Mouse (Mus musculus): ENCODE data around the gene Fam19a3. TPM values are rescaled to one million over a fixed set of nuclear protein-coding genes. Genes with fewer than 3 reads are reported as not detected.
"Not testable (repeated sequence)": the region's sequence is repeated elsewhere in the genome, so short reads cannot be mapped to it uniquely, and the experiment has no call there.

The Fam19a3 gene
- polyA plus RNA-seq, 1 experiment from 2014 or later: 0.07 TPM

GRCm38 (mm10) chr3:104773301-104773700 is 8.3 kb downstream of the Fam19a3 start:
- peaks cover 29% of the 10 kb centered on the region for H3K27me3 ChIP-seq (ENCODE audit: control insufficient read depth, insufficient read depth, low read length)
- H3K4me1 ChIP-seq (replicated peaks; ENCODE audit: control insufficient read depth, insufficient read depth, low read length): no peaks in the 10 kb centered on the region
- H3K4me3 ChIP-seq (replicated peaks; ENCODE audit: low read length): no peak overlapping the region
- ATAC-seq (ENCODE audit: low FRiP score): no peak
- H3K4me2 ChIP-seq (replicated peaks): no peak overlapping the region
- no peak overlapping the region for H3K9ac ChIP-seq
- H3K36me3 ChIP-seq (replicated peaks; ENCODE audit: control insufficient read depth, insufficient read depth): no peaks in the 10 kb centered on the region
- no peaks in the 10 kb centered on the region for H3K9me3 ChIP-seq (ENCODE audit: control insufficient read depth, low read length)
- no peak for DNase-seq (ENCODE audit: low spot score)
- WGBS: 81% methylated on average over 7 of the region's 7 CpGs
- H3K27ac ChIP-seq: no peak overlapping the region

- Histone ChIP-seq H3K9me3 (ENCODE audit: control insufficient read depth, low read length) (no peaks in the 10 kb centered on the region), H3K4me1 (replicated peaks; ENCODE audit: control insufficient read depth, insufficient read depth, low read length) (no peaks in the 10 kb centered on the region), H3K27me3 (ENCODE audit: control insufficient read depth, insufficient read depth, low read length) (peaks cover 11% of the 10 kb centered on the region), H3K36me3 (replicated peaks; ENCODE audit: control insufficient read depth, insufficient read depth) (no peaks in the 10 kb centered on the region), H3K27ac (no peak overlapping the region), H3K9ac (no peak overlapping the region), H3K4me3 (replicated peaks; ENCODE audit: low read length) (no peak overlapping the region), H3K4me2 (replicated peaks) (no peak overlapping the region)
- whole genome bisulfite sequencing: 64% methylated on average over 6 of the region's 6 CpGs
- ATAC-seq (ENCODE audit: low FRiP score) (no peak), DNase-seq (ENCODE audit: low spot score) (no peak)
Observed at GRCm38 (mm10) chr3:104771460-104771859, 10.2 kb downstream of the Fam19a3 start.

GRCm38 (mm10) chr3:104770918-104771317 is 10.7 kb downstream of the Fam19a3 start:
- 72% methylated on average over 3 of the region's 3 CpGs for WGBS
- ATAC-seq (ENCODE audit: low FRiP score): no peak

GRCm38 (mm10) chr3:104770035-104770434 is 11.6 kb downstream of the Fam19a3 start:
- Histone ChIP-seq H3K36me3 (replicated peaks; ENCODE audit: control insufficient read depth, insufficient read depth) (no peaks in the 10 kb centered on the region), H3K4me2 (replicated peaks) (no peak overlapping the region), H3K4me3 (replicated peaks; ENCODE audit: low read length) (no peak overlapping the region), H3K9ac (no peak overlapping the region), H3K27me3 (ENCODE audit: control insufficient read depth, insufficient read depth, low read length) (no peaks in the 10 kb centered on the region), H3K9me3 (ENCODE audit: control insufficient read depth, low read length) (no peaks in the 10 kb centered on the region), H3K27ac (no peak overlapping the region), H3K4me1 (replicated peaks; ENCODE audit: control insufficient read depth, insufficient read depth, low read length) (no peaks in the 10 kb centered on the region)
- WGBS: 61% methylated on average over 10 of the region's 10 CpGs
- no peak for DNase-seq (ENCODE audit: low spot score)
- ATAC-seq (ENCODE audit: low FRiP score): no peak

More at GRCm38 (mm10) chr3:104770918-104771317, 10.7 kb downstream of the Fam19a3 start:
- Histone ChIP-seq H3K9ac (no peak overlapping the region), H3K9me3 (ENCODE audit: control insufficient read depth, low read length) (no peaks in the 10 kb centered on the region), H3K27me3 (ENCODE audit: control insufficient read depth, insufficient read depth, low read length) (peaks cover 5% of the 10 kb centered on the region), H3K4me3 (replicated peaks; ENCODE audit: low read length) (no peak overlapping the region), H3K36me3 (replicated peaks; ENCODE audit: control insufficient read depth, insufficient read depth) (no peaks in the 10 kb centered on the region), H3K27ac (no peak overlapping the region), H3K4me1 (replicated peaks; ENCODE audit: control insufficient read depth, insufficient read depth, low read length) (no peaks in the 10 kb centered on the region), H3K4me2 (replicated peaks) (no peak overlapping the region)
- DNase-seq (ENCODE audit: low spot score): no peak

GRCm38 (mm10) chr3:104769135-104769534 is 12.5 kb downstream of the Fam19a3 start:
- WGBS: 25% methylated on average over 3 of the region's 3 CpGs
- ATAC-seq (ENCODE audit: low FRiP score) (no peak), DNase-seq (ENCODE audit: low spot score) (no peak)
- no peaks in the 10 kb centered on the region for H3K27me3 ChIP-seq (ENCODE audit: control insufficient read depth, insufficient read depth, low read length)
- no peaks in the 10 kb centered on the region for H3K36me3 ChIP-seq (replicated peaks; ENCODE audit: control insufficient read depth, insufficient read depth)
- H3K4me3 ChIP-seq (replicated peaks; ENCODE audit: low read length): no peak overlapping the region
- no peak overlapping the region for H3K9ac ChIP-seq
- no peak overlapping the region for H3K27ac ChIP-seq
- H3K4me1 ChIP-seq (replicated peaks; ENCODE audit: control insufficient read depth, insufficient read depth, low read length): no peaks in the 10 kb centered on the region
- H3K9me3 ChIP-seq (ENCODE audit: control insufficient read depth, low read length): no peaks in the 10 kb centered on the region
- no peak overlapping the region for H3K4me2 ChIP-seq (replicated peaks)

GRCm38 (mm10) chr3:104767716-104768115 is 13.9 kb downstream of the Fam19a3 start:
- H3K27ac ChIP-seq: no peak overlapping the region
- no peak overlapping the region for H3K4me3 ChIP-seq (replicated peaks; ENCODE audit: low read length)
- DNase-seq (ENCODE audit: low spot score) (no peak), ATAC-seq (ENCODE audit: low FRiP score) (no peak)
- no peaks in the 10 kb centered on the region for H3K9me3 ChIP-seq (ENCODE audit: control insufficient read depth, low read length)
- WGBS: 85% methylated on average over 4 of the region's 4 CpGs
- H3K4me2 ChIP-seq (replicated peaks): no peak overlapping the region
- no peaks in the 10 kb centered on the region for H3K36me3 ChIP-seq (replicated peaks; ENCODE audit: control insufficient read depth, insufficient read depth)
- H3K27me3 ChIP-seq (ENCODE audit: control insufficient read depth, insufficient read depth, low read length): no peaks in the 10 kb centered on the region
- no peaks in the 10 kb centered on the region for H3K4me1 ChIP-seq (replicated peaks; ENCODE audit: control insufficient read depth, insufficient read depth, low read length)
- H3K9ac ChIP-seq: no peak overlapping the region

- Histone ChIP-seq H3K36me3 (replicated peaks; ENCODE audit: control insufficient read depth, insufficient read depth) (no peaks in the 10 kb centered on the region), H3K9ac (no peak overlapping the region), H3K27me3 (ENCODE audit: control insufficient read depth, insufficient read depth, low read length) (no peaks in the 10 kb centered on the region), H3K27ac (no peak overlapping the region), H3K9me3 (ENCODE audit: control insufficient read depth, low read length) (no peaks in the 10 kb centered on the region), H3K4me2 (replicated peaks) (no peak overlapping the region), H3K4me3 (replicated peaks; ENCODE audit: low read length) (no peak overlapping the region), H3K4me1 (replicated peaks; ENCODE audit: control insufficient read depth, insufficient read depth, low read length) (no peaks in the 10 kb centered on the region)
- DNase-seq (ENCODE audit: low spot score) (no peak), ATAC-seq (ENCODE audit: low FRiP score) (no peak)
- WGBS: 56% methylated on average over 2 of the region's 2 CpGs
Observed at GRCm38 (mm10) chr3:104767141-104767540, 14.5 kb downstream of the Fam19a3 start.

GRCm38 (mm10) chr3:104765021-104765420 is 16.6 kb downstream of the Fam19a3 start:
- H3K27me3 ChIP-seq (ENCODE audit: control insufficient read depth, insufficient read depth, low read length): no peaks in the 10 kb centered on the region
- H3K4me1 ChIP-seq (replicated peaks; ENCODE audit: control insufficient read depth, insufficient read depth, low read length): no peaks in the 10 kb centered on the region
- H3K4me2 ChIP-seq (replicated peaks): no peak overlapping the region
- WGBS: 20% methylated on average over 4 of the region's 4 CpGs
- ATAC-seq (ENCODE audit: low FRiP score) (no peak), DNase-seq (ENCODE audit: low spot score) (no peak)
- H3K9me3 ChIP-seq (ENCODE audit: control insufficient read depth, low read length): no peaks in the 10 kb centered on the region
- no peak overlapping the region for H3K4me3 ChIP-seq (replicated peaks; ENCODE audit: low read length)
- no peak overlapping the region for H3K27ac ChIP-seq
- no peaks in the 10 kb centered on the region for H3K36me3 ChIP-seq (replicated peaks; ENCODE audit: control insufficient read depth, insufficient read depth)
- H3K9ac ChIP-seq: no peak overlapping the region

GRCm38 (mm10) chr3:104762103-104762863 is 19.4 kb downstream of the Fam19a3 start:
- not testable (repeated sequence) for H3K4me1 ChIP-seq (replicated peaks; ENCODE audit: control insufficient read depth, insufficient read depth, low read length); H3K4me3 ChIP-seq (replicated peaks; ENCODE audit: low read length); DNase-seq (ENCODE audit: low spot score); H3K27ac ChIP-seq; H3K9me3 ChIP-seq (ENCODE audit: control insufficient read depth, low read length); ATAC-seq (ENCODE audit: low FRiP score); H3K27me3 ChIP-seq (ENCODE audit: control insufficient read depth, insufficient read depth, low read length); H3K4me2 ChIP-seq (replicated peaks); H3K9ac ChIP-seq; H3K36me3 ChIP-seq (replicated peaks; ENCODE audit: control insufficient read depth, insufficient read depth)
- WGBS: 24% methylated on average over 20 of the region's 20 CpGs
